Mouse (Mus musculus) MEL (cell line): ENCODE results near the gene Cx3cr1. TPM values are rescaled to one million over a fixed set of nuclear protein-coding genes. Genes with fewer than 3 reads are reported as not detected.

Experiments used
- DNase-seq: peaks from one replicate; pipeline ENCODE4 v3.0.0; 2011; ENCODE audit warnings: low read depth, low spot score
- H3K27ac ChIP-seq: 2 replicates; pipeline ENCODE4 v1.5.1; 2012; ENCODE audit warnings: low read depth, mild to moderate bottlenecking, control low read depth, low read length, moderate library complexity; ENCODE audit not compliant: control insufficient read depth
- H3K27me3 ChIP-seq, 2 experiments: fragments of 150-350 bp in 1 of 2; sonication (generic) in 1 of 2; 2 replicates each; pipeline ENCODE4 v1.6.1; 2012; ENCODE audit warnings: low read length in 2 of 2, mild to moderate bottlenecking in 2 of 2, improper control_type of control experiment in 1 of 2, moderate library complexity in 1 of 2; ENCODE audit not compliant: insufficient read depth in 2 of 2, control insufficient read depth in 1 of 2
- H3K36me3 ChIP-seq, 2 experiments: 2 replicates each; pipeline ENCODE4 v1.6.1; 2012 to 2014; ENCODE audit warnings: low read length in 2 of 2, improper control_type of control experiment in 1 of 2, inconsistent platforms in 1 of 2, mild to moderate bottlenecking in 1 of 2; ENCODE audit not compliant: insufficient read depth in 2 of 2, control insufficient read depth in 1 of 2
- H3K4me1 ChIP-seq, 2 experiments: fragments of 150-350 bp in 1 of 2; sonication (generic) in 1 of 2; 2 replicates each; pipeline ENCODE4 v1.6.1; 2012; ENCODE audit warnings: low read length in 2 of 2, improper control_type of control experiment in 1 of 2, mild to moderate bottlenecking in 1 of 2; ENCODE audit not compliant: insufficient read depth in 2 of 2, control insufficient read depth in 1 of 2
- H3K4me3 ChIP-seq, 2 experiments: fragments of 150-350 bp in 1 of 2; sonication (generic) in 1 of 2; 2 replicates each; pipeline ENCODE4 v1.5.1; 2012; ENCODE audit warnings: low read depth in 2 of 2, low read length in 2 of 2, mild to moderate bottlenecking in 2 of 2, moderate library complexity in 2 of 2, control low read depth in 1 of 2, improper control_type of control experiment in 1 of 2; ENCODE audit not compliant: control insufficient read depth in 1 of 2, insufficient read depth in 1 of 2
- H3K79me2 ChIP-seq: 2 replicates; pipeline ENCODE4 v1.6.1; 2012; ENCODE audit warnings: mild to moderate bottlenecking, low read length, moderate library complexity; ENCODE audit not compliant: control insufficient read depth, poor library complexity, insufficient read depth
- H3K9ac ChIP-seq: 2 replicates; pipeline ENCODE4 v1.6.1; 2012; ENCODE audit warnings: low read depth, mild to moderate bottlenecking, control low read depth, low read length, moderate library complexity; ENCODE audit not compliant: control insufficient read depth, poor library complexity, severe bottlenecking
- H3K9me3 ChIP-seq: fragments of 150-350 bp; sonication (generic); replicated peaks from 2 replicates; pipeline ENCODE4 v1.6.1; 2012; ENCODE audit warnings: mild to moderate bottlenecking, low read length, improper control_type of control experiment, moderate library complexity; ENCODE audit not compliant: insufficient read depth
- CHD1 ChIP-seq: IDR thresholded peaks from 2 replicates; pipeline ENCODE4 v1.6.1; 2012; ENCODE audit warnings: low read depth, mild to moderate bottlenecking, inconsistent platforms, low read length, improper control_type of control experiment
- E2F4 ChIP-seq: IDR thresholded peaks from 2 replicates; pipeline ENCODE4 v1.6.1; 2011; ENCODE audit warnings: low read depth, low read length, improper control_type of control experiment, borderline replicate concordance
- EP300 ChIP-seq, 2 experiments: IDR thresholded peaks; 2 replicates each; pipeline ENCODE4 v1.6.1; 2011; ENCODE audit warnings: improper control_type of control experiment in 2 of 2, low read length in 2 of 2, low read depth in 1 of 2, mild to moderate bottlenecking in 1 of 2
- ETS1 ChIP-seq: IDR thresholded peaks from 2 replicates; pipeline ENCODE4 v1.6.1; 2012; ENCODE audit warnings: low read depth, mild to moderate bottlenecking, inconsistent platforms, low read length, improper control_type of control experiment, moderate library complexity
- HCFC1 ChIP-seq: IDR thresholded peaks from 2 replicates; pipeline ENCODE4 v1.6.1; 2012; ENCODE audit warnings: low read depth, mild to moderate bottlenecking, inconsistent platforms, low read length, improper control_type of control experiment, moderate library complexity
- JUND ChIP-seq: IDR thresholded peaks from 2 replicates; pipeline ENCODE4 v1.6.1; 2011; ENCODE audit warnings: low read depth, mild to moderate bottlenecking, improper control_type of control experiment, low read length
- KAT2A ChIP-seq: conservative IDR thresholded peaks from 2 replicates; pipeline ENCODE4 v1.6.1; 2012; ENCODE audit warnings: low read depth, low read length, improper control_type of control experiment, inconsistent platforms
- MAFK ChIP-seq: IDR thresholded peaks from 2 replicates; pipeline ENCODE4 v1.6.1; 2011; ENCODE audit warnings: low read depth, mild to moderate bottlenecking, low read length, improper control_type of control experiment, borderline replicate concordance
- MAX ChIP-seq: IDR thresholded peaks from 2 replicates; pipeline ENCODE4 v1.6.1; 2011; ENCODE audit warnings: low read length, improper control_type of control experiment
- MAZ ChIP-seq: IDR thresholded peaks from 2 replicates; pipeline ENCODE4 v1.6.1; 2012; ENCODE audit warnings: low read depth, mild to moderate bottlenecking, inconsistent platforms, low read length, improper control_type of control experiment
- MEF2A ChIP-seq: IDR thresholded peaks from 2 replicates; pipeline ENCODE4 v1.6.1; 2014; ENCODE audit warnings: low read depth, mild to moderate bottlenecking, inconsistent platforms, low read length, improper control_type of control experiment; ENCODE audit not compliant: poor library complexity, insufficient replicate concordance, severe bottlenecking; ENCODE audit errors: extremely low read depth
- MXI1 ChIP-seq: IDR thresholded peaks from 2 replicates; pipeline ENCODE4 v1.6.1; 2011; ENCODE audit warnings: mild to moderate bottlenecking, low read depth, low read length, improper control_type of control experiment
- MYB ChIP-seq: IDR thresholded peaks from 2 replicates; pipeline ENCODE4 v1.6.1; 2011; ENCODE audit warnings: mild to moderate bottlenecking, low read depth, low read length, improper control_type of control experiment
- MYC ChIP-seq: IDR thresholded peaks from 2 replicates; pipeline ENCODE4 v1.6.1; 2011; ENCODE audit warnings: low read depth, mild to moderate bottlenecking, low read length, improper control_type of control experiment, moderate library complexity
- NRF1 ChIP-seq: IDR thresholded peaks from 2 replicates; pipeline ENCODE4 v1.6.1; 2014; ENCODE audit warnings: low read depth, mild to moderate bottlenecking, inconsistent platforms, low read length, improper control_type of control experiment, moderate library complexity; ENCODE audit not compliant: poor library complexity, insufficient read depth, severe bottlenecking
- POLR2A ChIP-seq, 2 experiments: IDR thresholded peaks; 2 replicates each; pipeline ENCODE4 v1.6.1; 2011 to 2012; ENCODE audit warnings: low read length in 2 of 2, mild to moderate bottlenecking in 2 of 2, control low read depth in 1 of 2, improper control_type of control experiment in 1 of 2, low read depth in 1 of 2, moderate library complexity in 1 of 2; ENCODE audit not compliant: control insufficient read depth in 1 of 2, insufficient read depth in 1 of 2, poor library complexity in 1 of 2
- POLR2AphosphoS2 ChIP-seq: IDR thresholded peaks from 2 replicates; pipeline ENCODE4 v1.6.1; 2011; ENCODE audit warnings: low read length, improper control_type of control experiment
- RAD21 ChIP-seq: IDR thresholded peaks from 2 replicates; pipeline ENCODE4 v1.6.1; 2011; ENCODE audit warnings: mild to moderate bottlenecking, low read depth, low read length, improper control_type of control experiment
- SIN3A ChIP-seq: IDR thresholded peaks from 2 replicates; pipeline ENCODE4 v1.6.1; 2012; ENCODE audit warnings: low read length, improper control_type of control experiment, inconsistent platforms
- TAL1 ChIP-seq: IDR thresholded peaks from 2 replicates; pipeline ENCODE4 v1.6.1; 2012; ENCODE audit warnings: mild to moderate bottlenecking, inconsistent platforms, low read length, moderate library complexity, mixed read lengths
- TBP ChIP-seq: IDR thresholded peaks from 2 replicates; pipeline ENCODE4 v1.8.0; 2011; ENCODE audit warnings: low read depth, low read length, improper control_type of control experiment
- TCF12 ChIP-seq: IDR thresholded peaks from 2 replicates; pipeline ENCODE4 v1.6.1; 2014; ENCODE audit warnings: low read depth, mild to moderate bottlenecking, inconsistent platforms, low read length, improper control_type of control experiment, moderate library complexity
- UBTF ChIP-seq: IDR thresholded peaks from 2 replicates; pipeline ENCODE4 v1.6.1; 2012; ENCODE audit warnings: low read depth, mild to moderate bottlenecking, inconsistent platforms, low read length, improper control_type of control experiment, moderate library complexity, borderline replicate concordance; ENCODE audit not compliant: insufficient read depth
- USF1 ChIP-seq: IDR thresholded peaks from 2 replicates; pipeline ENCODE4 v1.6.1; 2014; ENCODE audit warnings: low read depth, mild to moderate bottlenecking, inconsistent platforms, low read length, improper control_type of control experiment, moderate library complexity
- ZC3H11A ChIP-seq: IDR thresholded peaks from 2 replicates; pipeline ENCODE4 v1.6.1; 2012; ENCODE audit warnings: low read depth, mild to moderate bottlenecking, inconsistent platforms, low read length, improper control_type of control experiment
- ZKSCAN1 ChIP-seq: IDR thresholded peaks from 2 replicates; pipeline ENCODE4 v1.6.1; 2012; ENCODE audit warnings: low read depth, mild to moderate bottlenecking, inconsistent platforms, low read length, improper control_type of control experiment, moderate library complexity
- polyA plus RNA-seq, 2 experiments: library from polyadenylated mRNA; stranded (reverse) in 1 of 2; unstranded in 1 of 2; fragments of >175 nt in 1 of 2; fragments of >200 nt in 1 of 2; gene quantifications; 2 replicates each; pipeline versions ENCODE4 v1.2.1 to v1.2.4; 2012; ENCODE audit warnings: low replicate concordance in 2 of 2, low read depth in 1 of 2; ENCODE audit not compliant: insufficient read length in 2 of 2, insufficient read depth in 1 of 2, missing spikeins in 1 of 2
- total RNA-seq: library from RNA; depleted of rRNA; stranded (reverse); fragments of 300-350 nt; gene quantifications from 2 replicates; pipeline ENCODE4 v1.2.3, GENCODE M21; 2012

The Cx3cr1 gene
- total and polyA plus RNA-seq, 3 experiments, result not detected

DNA sequence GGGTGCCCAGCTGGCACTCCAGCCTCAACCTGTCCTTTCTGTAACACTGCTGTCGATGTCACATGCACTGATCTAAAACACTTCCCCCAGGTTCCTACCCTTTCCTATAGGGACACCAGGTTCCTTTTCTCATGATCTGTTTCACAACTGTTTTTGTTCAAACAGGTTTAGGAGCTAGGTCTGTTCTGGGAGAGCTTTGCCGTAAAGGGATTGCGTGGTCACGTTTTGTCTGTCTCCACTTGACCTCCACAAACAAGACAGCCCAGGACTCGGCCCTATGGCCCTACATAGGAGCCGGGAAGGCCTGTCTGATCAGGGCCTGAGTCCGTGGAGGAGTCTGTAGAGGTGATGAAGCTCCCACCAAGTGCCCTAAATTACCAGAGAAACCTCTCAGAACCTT is 99.9 kb downstream of the Cx3cr1 start:
- TF ChIP-seq USF1, result no peak
- no peak for TF ChIP-seq NRF1
- TF ChIP-seq E2F4, result no peak
- no peak for TF ChIP-seq TCF12
- TF ChIP-seq RAD21, result no peak
- no peak for TF ChIP-seq MAZ
- TF ChIP-seq ETS1, result no peak
- TF ChIP-seq MYC, result no peak
- no peak for TF ChIP-seq KAT2A
- no peak for TF ChIP-seq MEF2A
- TF ChIP-seq HCFC1, result no peak
- no peak for TF ChIP-seq MAFK
- no peak for TF ChIP-seq POLR2A (IDR thresholded peaks at IDR 0.05; ENCODE audit: control insufficient read depth in 1 of 2, insufficient read depth in 1 of 2, low read depth in 1 of 2, low read length in 2 of 2, poor library complexity in 1 of 2)
- TF ChIP-seq TBP, result no peak
- TF ChIP-seq SIN3A, result no peak
- no peak for TF ChIP-seq MYB
- TF ChIP-seq EP300 (IDR thresholded peaks at IDR 0.05; ENCODE audit: low read depth in 1 of 2, low read length in 2 of 2), result no peak
- no peak for TF ChIP-seq JUND
- TF ChIP-seq POLR2AphosphoS2, result no peak
- Histone ChIP-seq H3K4me3 (no peak overlapping the region), H3K9me3 (no peaks in the 10 kb centered on the region), H3K36me3 (peaks cover 0 to 2% of the 10 kb centered on the region in 2 experiments; a peak in 1 of 4 replicates), H3K27ac (no peak overlapping the region), H3K4me1 (no peaks in the 10 kb centered on the region), H3K79me2 (no peaks in the 10 kb centered on the region), H3K9ac (no peak overlapping the region), H3K27me3 (no peaks in the 10 kb centered on the region)
- no peak for DNase-seq

DNA sequence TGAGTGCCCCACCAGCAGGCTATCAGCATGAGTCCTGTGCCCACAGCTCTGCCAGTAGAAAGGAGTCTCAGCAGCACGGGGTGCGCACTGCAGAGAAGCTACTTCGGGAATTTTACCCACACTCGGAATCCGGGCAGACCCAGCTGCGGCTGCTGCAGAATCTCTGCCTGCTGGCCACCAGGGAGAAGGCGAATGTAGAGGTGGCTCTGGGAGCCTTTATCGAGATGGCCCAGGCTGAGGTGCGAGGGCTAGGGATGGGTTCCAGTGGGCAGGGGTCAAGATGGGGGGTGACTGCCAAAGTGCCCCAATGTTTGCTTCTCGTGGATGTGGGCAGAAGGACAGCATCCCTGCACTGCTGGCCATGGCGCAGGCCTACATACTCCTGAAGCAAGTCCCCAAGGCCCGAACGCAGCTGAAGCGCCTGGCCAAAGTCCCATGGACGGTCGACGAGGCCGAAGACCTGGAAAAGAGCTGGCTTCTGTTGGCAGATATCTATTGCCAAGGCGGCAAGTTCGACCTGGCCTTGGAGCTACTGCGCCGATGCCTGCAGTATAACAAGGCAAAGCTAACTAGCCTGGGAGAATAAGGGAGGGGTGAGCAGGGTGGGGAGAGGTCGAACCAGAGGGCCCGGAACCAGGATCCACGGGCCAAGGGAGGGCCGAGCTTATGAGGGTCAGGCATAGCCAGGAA is 103.3 kb downstream of the Cx3cr1 start:
- no peak overlapping the region for H3K4me3 ChIP-seq
- H3K27me3 ChIP-seq, result no peaks in the 10 kb centered on the region
- no peak overlapping the region for H3K27ac ChIP-seq
- peaks cover 8 to 14% of the 10 kb centered on the region in 2 experiments; a peak in 3 of 4 replicates for H3K4me1 ChIP-seq
- H3K36me3 ChIP-seq, result no peaks in the 10 kb centered on the region; a peak in 1 of 4 replicates
- TF ChIP-seq ZC3H11A, result no peak
- TF ChIP-seq MAX, result no peak
- no peak for TF ChIP-seq TAL1
- TF ChIP-seq MAFK, result no peak
- TF ChIP-seq HCFC1, result no peak
- no peak for TF ChIP-seq POLR2AphosphoS2
- no peak for TF ChIP-seq USF1
- TF ChIP-seq MXI1, result no peak
- TF ChIP-seq UBTF, result no peak
- no peak for TF ChIP-seq RAD21
- TF ChIP-seq CHD1, result no peak
- no peak for TF ChIP-seq ZKSCAN1
- TF ChIP-seq SIN3A, result no peak
- no peak for TF ChIP-seq ETS1
- TF ChIP-seq MAZ, result no peak
- no peak for TF ChIP-seq KAT2A
- TF ChIP-seq, all 39 proteins: peak for 0
- Histone ChIP-seq H3K9ac (no peak overlapping the region), H3K79me2 (no peaks in the 10 kb centered on the region), H3K9me3 (no peaks in the 10 kb centered on the region)
- no peak for DNase-seq
